Mouse (Mus musculus) forebrain, embryonic 13.5 days (tissue): Measurements from ENCODE around the gene Nostrin. TPM values are rescaled to one million over a fixed set of nuclear protein-coding genes. Genes with fewer than 3 reads are reported as not detected.

Source experiments
- ATAC-seq: fragments of 200-750 bp; cut with Nextera tagmentation; 2 replicates; pipeline ENCODE4 v1.8.0; 2017
- H3K27ac ChIP-seq: fragments of 300-500 bp; sonication (generic); 2 replicates; pipeline ENCODE4 v1.5.1; 2015; ENCODE audit warnings: inconsistent platforms, mild to moderate bottlenecking, moderate library complexity
- H3K27me3 ChIP-seq: fragments of 300-500 bp; sonication (generic); 2 replicates; pipeline ENCODE4 v1.6.1; 2015; ENCODE audit warnings: mild to moderate bottlenecking, inconsistent platforms
- H3K36me3 ChIP-seq: fragments of 300-500 bp; sonication (generic); 2 replicates; pipeline ENCODE4 v1.6.1; 2015; ENCODE audit warnings: mild to moderate bottlenecking, inconsistent platforms; ENCODE audit not compliant: poor library complexity, severe bottlenecking
- H3K4me1 ChIP-seq: fragments of 300-500 bp; sonication (generic); 2 replicates; pipeline ENCODE4 v1.6.1; 2015; ENCODE audit warnings: inconsistent platforms
- H3K4me2 ChIP-seq: fragments of 300-500 bp; sonication (generic); 2 replicates; pipeline ENCODE4 v1.6.1; 2015; ENCODE audit warnings: inconsistent platforms, mild to moderate bottlenecking, moderate library complexity
- H3K4me3 ChIP-seq: fragments of 300-500 bp; sonication (generic); 2 replicates; pipeline ENCODE4 v1.5.1; 2015; ENCODE audit warnings: mild to moderate bottlenecking, inconsistent platforms
- H3K9ac ChIP-seq: fragments of 300-500 bp; sonication (generic); 2 replicates; pipeline ENCODE4 v1.6.1; 2015; ENCODE audit warnings: mild to moderate bottlenecking, inconsistent platforms
- H3K9me3 ChIP-seq: fragments of 300-500 bp; sonication (generic); replicated peaks from 2 replicates; pipeline ENCODE4 v1.6.1; 2016; ENCODE audit warnings: inconsistent platforms
- WGBS: fragments of 180-500 bp; shearing (Covaris S2); methylation state at CpG from one replicate; pipeline ENCODE4 v1.1.7; 2015; 5-methylcytosine and 5-hydroxymethylcytosine counted together
- polyA plus RNA-seq: library from polyadenylated mRNA; unstranded; fragments of >200 nt; fragmentation: Nextera tagmentation; extraction: Ambion mirVana; gene quantifications from 2 replicates; pipeline ENCODE4 v1.2.1, GENCODE M21; 2015

The Nostrin gene
- polyA plus RNA-seq, 1 experiment from 2014 or later = 0.53 TPM

- ATAC-seq = no peak
- Histone ChIP-seq H3K4me1 (peaks cover 11% of the 10 kb centered on the region; the same call in 1 of the 2 replicates), H3K4me2 (no peak overlapping the region), H3K27me3 (no peaks in the 10 kb centered on the region), H3K4me3 (no peak overlapping the region), H3K36me3 (no peaks in the 10 kb centered on the region), H3K27ac (no peak overlapping the region), H3K9ac (no peak overlapping the region), H3K9me3 (no peaks in the 10 kb centered on the region)
- whole genome bisulfite sequencing = 77% methylated on average over 7 of the region's 7 CpGs
Measured at GRCm38 (mm10) chr2:69129425-69130210, 6.0 kb upstream of the Nostrin start.

- no peak for ATAC-seq
- Histone ChIP-seq H3K4me3 (no peak overlapping the region), H3K4me2 (no peak overlapping the region), H3K36me3 (no peaks in the 10 kb centered on the region), H3K9ac (no peak overlapping the region), H3K4me1 (peaks cover 6% of the 10 kb centered on the region; the same call in 1 of the 2 replicates), H3K9me3 (no peaks in the 10 kb centered on the region), H3K27me3 (no peaks in the 10 kb centered on the region), H3K27ac (no peak overlapping the region)
- 78% methylated on average over 3 of the region's 3 CpGs for WGBS
Measured at GRCm38 (mm10) chr2:69132046-69132445, 3.6 kb upstream of the Nostrin start.

GRCm38 (mm10) chr2:69132488-69133040 is 3.0 kb upstream of the Nostrin start:
- no peaks in the 10 kb centered on the region for H3K36me3 ChIP-seq
- H3K27me3 ChIP-seq = no peaks in the 10 kb centered on the region
- H3K4me1 ChIP-seq = peaks cover 6% of the 10 kb centered on the region; the same call in 1 of the 2 replicates
- no peak for ATAC-seq
- WGBS = 61% methylated on average over 5 of the region's 5 CpGs
- H3K4me2 ChIP-seq = no peak overlapping the region
- H3K27ac ChIP-seq = no peak overlapping the region
- no peaks in the 10 kb centered on the region for H3K9me3 ChIP-seq
- no peak overlapping the region for H3K9ac ChIP-seq
- H3K4me3 ChIP-seq = no peak overlapping the region

DNA sequence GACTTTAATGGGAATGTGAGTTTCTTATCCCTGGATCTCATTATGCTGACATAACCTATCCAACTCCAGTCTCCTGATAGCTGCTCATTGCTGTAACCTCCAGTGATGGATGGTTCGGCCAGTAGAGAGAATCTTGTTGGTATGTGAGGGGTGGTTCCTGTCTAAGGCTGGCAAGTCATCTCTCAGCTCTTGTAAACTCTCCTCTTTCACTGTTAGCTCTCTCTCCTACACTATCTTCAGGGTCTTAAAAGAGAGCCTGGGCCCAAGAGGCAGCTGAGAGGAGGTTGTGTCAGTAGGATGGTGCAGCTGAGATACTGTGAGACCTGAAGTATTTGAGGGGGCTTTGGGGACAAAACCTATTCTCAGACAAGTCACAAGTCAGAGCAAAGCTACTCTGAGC is 1.4 kb upstream of the Nostrin start:
- Histone ChIP-seq H3K27ac (no peak overlapping the region), H3K9me3 (no peaks in the 10 kb centered on the region), H3K4me2 (no peak overlapping the region), H3K36me3 (no peaks in the 10 kb centered on the region), H3K9ac (no peak overlapping the region), H3K27me3 (no peaks in the 10 kb centered on the region), H3K4me3 (no peak overlapping the region), H3K4me1 (peaks cover 2% of the 10 kb centered on the region; the same call in 1 of the 2 replicates)
- 96% methylated on average over 1 of the region's 1 CpGs for WGBS
- ATAC-seq = no peak

GRCm38 (mm10) chr2:69134937-69135336 is 663 bp upstream of the Nostrin start:
- H3K27me3 ChIP-seq = no peaks in the 10 kb centered on the region
- H3K9ac ChIP-seq = no peak overlapping the region
- ATAC-seq = no peak
- H3K4me1 ChIP-seq = no peaks in the 10 kb centered on the region
- 69% methylated on average over 9 of the region's 9 CpGs for WGBS
- no peak overlapping the region for H3K4me2 ChIP-seq
- H3K36me3 ChIP-seq = no peaks in the 10 kb centered on the region
- no peaks in the 10 kb centered on the region for H3K9me3 ChIP-seq
- H3K4me3 ChIP-seq = no peak overlapping the region
- no peak overlapping the region for H3K27ac ChIP-seq

- 93% methylated on average over 10 of the region's 10 CpGs for WGBS
- ATAC-seq = no peak
- H3K4me2 ChIP-seq = no peak overlapping the region
Measured at GRCm38 (mm10) chr2:69137406-69138084, 1.9 kb downstream of the Nostrin start.

GRCm38 (mm10) chr2:69138759-69139158 is 3.2 kb downstream of the Nostrin start:
- H3K27me3 ChIP-seq = no peaks in the 10 kb centered on the region
- H3K9me3 ChIP-seq = no peaks in the 10 kb centered on the region
- no peak overlapping the region for H3K4me3 ChIP-seq
- H3K4me1 ChIP-seq = no peaks in the 10 kb centered on the region
- no peak overlapping the region for H3K27ac ChIP-seq
- H3K4me2 ChIP-seq = no peak overlapping the region
- H3K9ac ChIP-seq = no peak overlapping the region
- WGBS = 83% methylated on average over 4 of the region's 4 CpGs
- H3K36me3 ChIP-seq = no peaks in the 10 kb centered on the region
- ATAC-seq = no peak

More at GRCm38 (mm10) chr2:69137406-69138084, 1.9 kb downstream of the Nostrin start:
- Histone ChIP-seq H3K27ac (no peak overlapping the region), H3K4me1 (no peaks in the 10 kb centered on the region), H3K9me3 (no peaks in the 10 kb centered on the region), H3K9ac (no peak overlapping the region), H3K4me3 (no peak overlapping the region), H3K27me3 (no peaks in the 10 kb centered on the region), H3K36me3 (no peaks in the 10 kb centered on the region)

DNA sequence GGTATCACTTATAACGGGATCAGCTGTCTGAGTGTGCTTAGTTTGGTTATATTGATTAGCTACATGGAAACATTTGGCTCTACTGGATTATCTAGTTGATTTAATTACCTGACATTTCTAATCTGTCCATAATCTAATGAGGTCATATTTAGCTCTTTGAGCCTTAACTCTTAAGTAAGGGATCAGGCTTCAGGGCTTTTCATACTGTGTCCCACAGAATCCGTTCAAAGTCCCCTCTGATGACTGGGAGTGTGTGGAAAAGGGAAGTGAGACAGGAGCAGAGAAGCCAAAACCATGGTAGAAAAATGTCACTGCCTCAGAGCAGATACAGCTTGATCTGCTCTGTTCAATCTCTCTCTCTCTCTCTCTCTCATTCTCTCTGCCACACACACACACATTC is 4.6 kb downstream of the Nostrin start:
- no peak for ATAC-seq
- Histone ChIP-seq H3K27me3 (no peaks in the 10 kb centered on the region), H3K4me1 (no peaks in the 10 kb centered on the region), H3K27ac (no peak overlapping the region), H3K4me2 (no peak overlapping the region), H3K36me3 (no peaks in the 10 kb centered on the region), H3K9me3 (no peaks in the 10 kb centered on the region), H3K9ac (no peak overlapping the region), H3K4me3 (no peak overlapping the region)
- WGBS = 51% methylated on average over 2 of the region's 2 CpGs

DNA sequence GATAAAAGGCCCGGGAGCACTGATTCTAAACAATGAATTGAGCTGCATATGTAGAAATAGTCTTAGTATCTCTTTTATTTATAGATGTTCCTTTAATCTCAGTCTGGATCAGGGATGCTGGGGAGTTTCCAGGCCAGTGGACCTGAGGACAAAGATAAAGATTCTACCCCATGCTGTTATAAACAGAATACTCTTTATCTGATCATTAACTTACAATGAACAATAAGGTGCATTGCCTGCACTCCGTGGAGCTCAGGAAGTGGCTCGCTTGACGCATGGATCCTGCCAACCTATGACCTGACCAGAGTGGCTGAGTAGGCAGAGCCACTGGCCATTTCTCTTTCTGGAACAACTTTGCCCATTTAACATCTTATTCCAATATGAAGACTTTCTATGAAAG is 5.2 kb downstream of the Nostrin start:
- no peak for ATAC-seq
- Histone ChIP-seq H3K36me3 (no peaks in the 10 kb centered on the region), H3K27me3 (no peaks in the 10 kb centered on the region), H3K27ac (no peak overlapping the region), H3K9me3 (no peaks in the 10 kb centered on the region), H3K4me3 (no peak overlapping the region), H3K9ac (no peak overlapping the region), H3K4me2 (no peak overlapping the region), H3K4me1 (no peaks in the 10 kb centered on the region)
- WGBS = 69% methylated on average over 4 of the region's 4 CpGs

DNA sequence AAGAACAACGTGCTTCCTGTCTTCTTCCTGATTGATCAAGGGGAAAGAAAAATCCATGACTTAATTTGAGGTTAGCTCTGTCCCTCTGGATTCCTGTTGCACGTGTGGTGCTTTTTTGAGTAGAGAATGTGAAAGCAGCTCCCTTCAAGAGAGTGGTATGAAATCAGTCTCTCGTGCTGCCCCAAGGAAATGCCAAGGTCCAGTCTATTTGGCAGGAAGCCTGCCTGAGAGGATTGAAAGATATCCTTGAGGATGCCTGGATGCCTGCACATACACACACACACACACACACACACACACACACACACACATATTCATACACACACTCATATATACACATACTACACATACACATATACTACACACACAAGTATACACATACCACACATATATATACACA is 13.1 kb downstream of the Nostrin start:
- Histone ChIP-seq H3K4me1 (no peaks in the 10 kb centered on the region), H3K9ac (no peak overlapping the region), H3K4me2 (no peak overlapping the region), H3K9me3 (no peaks in the 10 kb centered on the region), H3K4me3 (no peak overlapping the region), H3K36me3 (no peaks in the 10 kb centered on the region), H3K27ac (no peak overlapping the region), H3K27me3 (no peaks in the 10 kb centered on the region)
- ATAC-seq = no peak
- 73% methylated on average over 3 of the region's 3 CpGs for WGBS

DNA sequence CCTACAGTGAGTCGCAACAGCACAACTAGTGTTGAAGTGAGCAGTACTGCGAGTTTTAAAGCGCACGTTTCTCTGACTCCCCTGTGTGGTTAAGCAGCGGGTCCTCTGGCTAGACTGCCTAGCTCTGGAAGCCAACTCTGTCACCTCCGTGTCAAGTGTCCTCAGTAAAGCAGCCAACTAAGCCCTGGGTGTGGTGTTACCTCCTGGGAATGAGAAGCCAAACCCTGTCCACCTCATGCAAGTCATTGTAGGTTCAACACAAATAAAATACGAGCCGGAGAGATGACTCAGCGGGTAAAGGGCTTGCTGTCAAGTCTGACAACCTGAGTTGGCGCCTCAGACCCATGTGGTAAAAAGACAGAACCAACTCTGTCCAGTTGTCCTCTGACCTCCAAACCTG is 13.6 kb downstream of the Nostrin start:
- no peak overlapping the region for H3K9ac ChIP-seq
- H3K27ac ChIP-seq = no peak overlapping the region
- no peaks in the 10 kb centered on the region for H3K36me3 ChIP-seq
- H3K4me3 ChIP-seq = no peak overlapping the region
- no peak for ATAC-seq
- 92% methylated on average over 10 of the region's 10 CpGs for WGBS
- no peaks in the 10 kb centered on the region for H3K4me1 ChIP-seq
- H3K27me3 ChIP-seq = no peaks in the 10 kb centered on the region
- no peaks in the 10 kb centered on the region for H3K9me3 ChIP-seq
- H3K4me2 ChIP-seq = no peak overlapping the region

DNA sequence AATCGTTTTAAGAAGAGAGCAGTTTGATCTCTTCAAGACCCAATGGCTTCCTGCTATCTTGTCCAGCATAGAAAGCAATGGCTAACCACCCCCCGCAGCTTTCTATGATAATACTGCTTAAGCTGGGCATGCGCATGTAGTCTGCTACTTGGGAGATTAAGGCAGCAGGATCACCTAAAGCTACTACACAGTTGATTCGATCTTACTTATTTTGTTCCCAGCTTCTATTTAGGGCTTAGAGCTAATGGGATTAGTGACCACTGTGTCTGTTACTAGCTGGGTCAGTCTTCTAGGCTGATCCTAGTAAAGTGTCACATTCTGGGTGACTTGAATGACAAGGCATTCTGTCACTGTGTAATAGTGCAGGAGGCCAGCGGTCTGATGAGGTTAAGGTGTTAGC is 15.2 kb downstream of the Nostrin start:
- WGBS = 40% methylated on average over 5 of the region's 5 CpGs
- Histone ChIP-seq H3K27ac (no peak overlapping the region), H3K27me3 (no peaks in the 10 kb centered on the region), H3K4me1 (no peaks in the 10 kb centered on the region), H3K9ac (no peak overlapping the region), H3K36me3 (no peaks in the 10 kb centered on the region), H3K9me3 (no peaks in the 10 kb centered on the region), H3K4me3 (no peak overlapping the region), H3K4me2 (no peak overlapping the region)
- ATAC-seq = no peak
